12 mouse cellular contexts compared by ENCODE assay signal in genomic region chr9:29410284-29410683, GRCm38 (mm10).
DNase-seq lines count a peak whose midpoint lies in the region; ATAC-seq and TF ChIP-seq lines count a peak whose summit lies in the region.
"Had no signal": no experiment of that assay in that cellular context is flagged by ENCODE, and none has a peak within 500 bp of the region (broad histone marks: within the 10 kb centered on the region; RNA-seq: fewer than 3 reads in every experiment).

No protein-coding gene starts in this region.

- no peak for ATAC-seq in forebrain, embryonic 13.5 days
- no peak for ATAC-seq in forebrain, embryonic 11.5 days (replicated peaks; ENCODE audit: low FRiP score)
- no peak for ATAC-seq in forebrain, postnatal 0 days
- ATAC-seq in midbrain, postnatal 0 days (ENCODE audit: low FRiP score) = no peak
- ATAC-seq: CD4-positive, CD25-positive, alpha-beta regulatory T cell, adult 4 months had no signal

- 83% methylated on average over 6 of the region's 6 CpGs for WGBS in forebrain, embryonic 13.5 days
- WGBS in forebrain, embryonic 11.5 days = 80% methylated on average over 6 of the region's 6 CpGs
- 77% methylated on average over 6 of the region's 6 CpGs for WGBS in forebrain, postnatal 0 days
- WGBS in midbrain, postnatal 0 days = 66% methylated on average over 6 of the region's 6 CpGs

- H3K9me3 ChIP-seq in forebrain, embryonic 13.5 days (replicated peaks) = no peaks in the 10 kb centered on the region
- H3K9me3 ChIP-seq in forebrain, embryonic 11.5 days (ENCODE audit: control insufficient read depth, low read length) = no peaks in the 10 kb centered on the region
- H3K9me3 ChIP-seq in forebrain, postnatal 0 days (ENCODE audit: low read length) = no peaks in the 10 kb centered on the region
- no peaks in the 10 kb centered on the region for H3K9me3 ChIP-seq in midbrain, postnatal 0 days (ENCODE audit: low read length)

- no peak overlapping the region for H3K9ac ChIP-seq in forebrain, embryonic 13.5 days
- H3K9ac ChIP-seq in forebrain, embryonic 11.5 days (ENCODE audit: low read length) = no peak overlapping the region
- H3K9ac ChIP-seq in forebrain, postnatal 0 days = no peak overlapping the region
- no peak overlapping the region for H3K9ac ChIP-seq in midbrain, postnatal 0 days (replicated peaks; ENCODE audit: low read length, poor library complexity, severe bottlenecking)
- H3K9ac ChIP-seq: liver, embryonic 14.5 days had no signal

- H3K4me2 ChIP-seq in forebrain, embryonic 13.5 days = peak overlapping the region; percentile 98
- no peak overlapping the region for H3K4me2 ChIP-seq in forebrain, embryonic 11.5 days (ENCODE audit: low read depth, low read length, severe bottlenecking)
- peak overlapping the region; percentile 89 for H3K4me2 ChIP-seq in forebrain, postnatal 0 days (ENCODE audit: low read depth)
- peak overlapping the region; percentile 83 for H3K4me2 ChIP-seq in midbrain, postnatal 0 days (ENCODE audit: low read depth, low read length, poor library complexity, severe bottlenecking)

- H3K4me3 ChIP-seq in forebrain, embryonic 13.5 days = 0 out of 2 replicates have a peak overlapping the region, but pooled peaks have one; percentile 52
- H3K4me3 ChIP-seq in forebrain, embryonic 11.5 days (ENCODE audit: low read depth, low read length) = no peak overlapping the region
- H3K4me3 ChIP-seq in layer of hippocampus, adult 2 months = peak overlapping the region; percentile 60; the same call in 1 of the 2 replicates
- peak overlapping the region; percentile 57 for H3K4me3 ChIP-seq in forebrain, postnatal 0 days (ENCODE audit: low read depth, low read length)
- peak overlapping the region; percentile 69 for H3K4me3 ChIP-seq in midbrain, postnatal 0 days (ENCODE audit: low read depth, low read length)

- peaks cover 21% of the 10 kb centered on the region for H3K4me1 ChIP-seq in forebrain, embryonic 13.5 days
- H3K4me1 ChIP-seq in forebrain, embryonic 11.5 days (replicated peaks; ENCODE audit: control insufficient read depth, insufficient read depth, low read length) = no peaks in the 10 kb centered on the region; the same call in 1 of the 2 replicates
- H3K4me1 ChIP-seq in forebrain, postnatal 0 days (ENCODE audit: insufficient read depth) = peaks cover 5% of the 10 kb centered on the region; the same call in 1 of the 2 replicates
- no peaks in the 10 kb centered on the region for H3K4me1 ChIP-seq in midbrain, postnatal 0 days (ENCODE audit: insufficient read depth, low read length)

- no peak for DNase-seq in forebrain, embryonic 11.5 days (ENCODE audit: low spot score)
- DNase-seq in layer of hippocampus, adult 2 months (ENCODE audit: low spot score in 2 of 2) = no peak
- no peak for DNase-seq in layer of hippocampus, adult 9-10 months (ENCODE audit: low spot score)
- no peak for DNase-seq in forebrain, postnatal 0 days
- DNase-seq in midbrain, postnatal 0 days (ENCODE audit: low spot score) = no peak
- DNase-seq in ovary, postnatal 14 days (ENCODE audit: low spot score) = no peak
- DNase-seq in gastrocnemius, postnatal 36 days = no peak
- DNase-seq: adrenal gland, postnatal 36 days; thymus, adult 18-20 months had no signal

- no peaks in the 10 kb centered on the region for H3K36me3 ChIP-seq in forebrain, embryonic 13.5 days (ENCODE audit: poor library complexity, severe bottlenecking)
- no peaks in the 10 kb centered on the region for H3K36me3 ChIP-seq in forebrain, embryonic 11.5 days (ENCODE audit: control insufficient read depth, insufficient read depth, low read length)
- H3K36me3 ChIP-seq in forebrain, postnatal 0 days (ENCODE audit: insufficient read depth) = no peaks in the 10 kb centered on the region
- no peaks in the 10 kb centered on the region for H3K36me3 ChIP-seq in midbrain, postnatal 0 days (ENCODE audit: insufficient read depth, low read length)

- H3K27me3 ChIP-seq in forebrain, embryonic 13.5 days = peaks cover 31% of the 10 kb centered on the region
- peaks cover 15% of the 10 kb centered on the region for H3K27me3 ChIP-seq in forebrain, embryonic 11.5 days (ENCODE audit: control insufficient read depth, insufficient read depth, low read length)
- H3K27me3 ChIP-seq in forebrain, postnatal 0 days (ENCODE audit: insufficient read depth, low read length) = no peaks in the 10 kb centered on the region
- no peaks in the 10 kb centered on the region for H3K27me3 ChIP-seq in midbrain, postnatal 0 days (ENCODE audit: insufficient read depth, low read length)

- no peak for TF ChIP-seq CTCF in layer of hippocampus, adult 2 months (conservative IDR thresholded peaks at IDR 0.05)
- TF ChIP-seq CTCF in forebrain, postnatal 0 days (IDR thresholded peaks at IDR 0.05; ENCODE audit: low read depth) = no peak
- no peak for TF ChIP-seq CTCF in midbrain, postnatal 0 days (IDR thresholded peaks at IDR 0.05)

- H3K27ac ChIP-seq in forebrain, embryonic 13.5 days = no peak overlapping the region
- no peak overlapping the region for H3K27ac ChIP-seq in forebrain, embryonic 11.5 days (ENCODE audit: low read depth, low read length)
- H3K27ac ChIP-seq in layer of hippocampus, adult 2 months = no peak overlapping the region
- H3K27ac ChIP-seq in forebrain, postnatal 0 days (ENCODE audit: low read depth, low read length) = no peak overlapping the region
- H3K27ac ChIP-seq in midbrain, postnatal 0 days (ENCODE audit: low read depth, low read length) = no peak overlapping the region
- H3K27ac ChIP-seq: liver, embryonic 14.5 days had no signal

- intact Hi-C loops in gastrocnemius, postnatal 36 days (cut with DNase I) = no loop called here
